Mouse (Mus musculus): Measurements from ENCODE around the gene Cxcr2.

DNA sequence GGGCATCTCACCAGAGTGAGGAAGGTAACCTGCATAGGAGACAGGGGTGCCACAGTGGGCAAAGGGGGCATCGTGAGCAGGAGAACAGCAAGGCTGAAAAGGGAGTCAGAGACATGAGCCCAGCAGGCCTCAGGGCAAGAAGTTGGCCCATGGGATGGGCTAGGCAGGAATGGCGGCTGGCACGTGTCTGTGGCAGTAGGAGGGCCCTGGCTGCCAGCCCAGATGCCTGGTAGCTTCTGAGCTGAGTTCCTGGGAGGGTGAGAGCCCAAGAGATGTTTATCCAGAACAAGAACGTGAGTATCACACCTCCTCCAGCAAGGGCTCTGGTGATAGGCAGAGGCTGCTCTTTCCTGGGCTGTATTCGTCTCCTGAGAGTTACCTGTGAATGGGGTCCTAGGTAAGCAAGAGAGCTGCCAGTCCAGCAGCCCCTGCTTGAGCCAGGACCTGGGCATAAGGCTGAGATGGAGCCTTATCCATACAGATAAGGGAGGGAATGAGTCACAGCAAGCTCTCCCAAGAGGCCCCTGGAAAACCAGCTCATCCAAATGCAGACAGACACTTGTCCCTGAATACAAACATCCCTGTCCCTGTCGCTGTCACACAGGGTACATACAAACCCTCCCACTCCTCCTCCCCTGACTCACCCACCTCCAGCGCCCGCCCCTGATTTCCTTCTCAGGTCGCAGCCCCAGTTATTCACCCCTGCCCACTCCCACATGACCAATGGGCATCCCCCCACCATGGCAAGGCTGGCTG lies 31.8 kb upstream of the Cxcr2 start:
- TF ChIP-seq POLR2A (IDR thresholded peaks at IDR 0.05; ENCODE audit: control insufficient read depth, low read depth, low read length) (no peak), CTCF (IDR thresholded peaks at IDR 0.05; ENCODE audit: control insufficient read depth, insufficient read depth, insufficient replicate concordance, low read depth, low read length) (no peak)

Measured in testis, adult 2 months (tissue).